In the genomic region with DNA sequence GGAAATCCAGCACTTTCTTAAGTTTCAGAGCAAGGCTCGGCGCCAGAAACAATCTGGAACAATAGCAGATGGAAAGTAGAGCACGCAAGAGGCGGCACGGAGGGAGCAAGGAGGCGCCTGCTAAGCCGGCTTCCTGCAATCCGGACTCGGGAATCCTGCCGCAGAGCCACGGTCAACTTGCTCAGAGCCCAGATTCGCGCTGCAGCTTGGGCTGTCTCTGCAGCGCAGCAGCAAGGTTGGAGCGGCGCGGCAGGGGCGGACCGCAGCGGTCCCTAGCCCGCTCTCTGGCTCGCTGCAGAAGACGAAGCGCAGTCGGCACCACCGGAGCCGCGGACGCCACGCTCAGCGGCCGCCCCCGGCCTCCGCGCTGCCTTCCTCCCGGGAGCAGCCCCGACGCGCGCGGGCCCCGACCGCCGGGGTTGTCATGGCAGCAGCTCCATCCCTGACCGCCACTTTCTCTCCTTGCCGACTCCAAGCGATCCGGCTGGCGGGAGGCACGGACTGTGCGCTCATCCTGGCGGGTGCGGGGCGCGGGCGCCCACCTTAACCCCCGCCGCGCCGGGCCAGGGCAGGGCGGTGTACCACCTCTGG, we compare ENCODE assay signal across 8 mouse cellular contexts.
DNase-seq lines count a peak whose midpoint lies in the region; ATAC-seq and TF ChIP-seq lines count a peak whose summit lies in the region.

No protein-coding gene starts in this region.

- peak overlapping the region; percentile 69 for H3K27ac ChIP-seq in embryonic facial prominence, embryonic 13.5 days
- peak overlapping the region; percentile 71 for H3K27ac ChIP-seq in heart, embryonic 12.5 days (ENCODE audit: poor library complexity, severe bottlenecking)

- H3K9ac ChIP-seq in embryonic facial prominence, embryonic 13.5 days = peak overlapping the region; percentile 70
- peak overlapping the region; percentile 70 for H3K9ac ChIP-seq in heart, embryonic 12.5 days

- H3K4me1 ChIP-seq in E14TG2a.4 (replicated peaks; ENCODE audit: low read depth, low read length) = peaks cover 18% of the 10 kb centered on the region
- H3K4me1 ChIP-seq in embryonic facial prominence, embryonic 13.5 days = peaks cover 11% of the 10 kb centered on the region
- 0 out of 2 replicates have a peak, but pooled peaks cover 3% of the 10 kb centered on the region for H3K4me1 ChIP-seq in heart, embryonic 12.5 days (replicated peaks)

- peak overlapping the region; percentile 83 for H3K4me3 ChIP-seq in E14TG2a.4 (replicated peaks; ENCODE audit: low read length)
- H3K4me3 ChIP-seq in embryonic facial prominence, embryonic 13.5 days = peak overlapping the region; percentile 58
- H3K4me3 ChIP-seq in heart, embryonic 12.5 days = peak overlapping the region; percentile 77

- H3K36me3 ChIP-seq in E14TG2a.4 (ENCODE audit: insufficient read depth, low read length) = no peaks in the 10 kb centered on the region
- no peaks in the 10 kb centered on the region for H3K36me3 ChIP-seq in embryonic facial prominence, embryonic 13.5 days
- H3K36me3 ChIP-seq in heart, embryonic 12.5 days = no peaks in the 10 kb centered on the region

- DNase-seq in adrenal gland, postnatal 14 days = peak; percentile 48
- DNase-seq in layer of hippocampus, adult 8-10 months (ENCODE audit: low spot score in 2 of 2) = peak; percentile 45 to 55
- peak; percentile 24 for DNase-seq in lung, postnatal 10 days
- peak; percentile 45 to 61 for DNase-seq in right cerebral cortex, postnatal 36 days (ENCODE audit: low spot score in 2 of 2)

- peak overlapping the region; percentile 96 for H3K4me2 ChIP-seq in embryonic facial prominence, embryonic 13.5 days
- H3K4me2 ChIP-seq in heart, embryonic 12.5 days = peak overlapping the region; percentile 97

- no peak for TF ChIP-seq CTCF in E14TG2a.4 (conservative IDR thresholded peaks at IDR 0.05; ENCODE audit: low read length)

- H3K27me3 ChIP-seq in E14TG2a.4 (ENCODE audit: insufficient read depth, low read length) = peaks cover 59% of the 10 kb centered on the region
- H3K27me3 ChIP-seq in embryonic facial prominence, embryonic 13.5 days = peaks cover 46% of the 10 kb centered on the region
- peaks cover 34% of the 10 kb centered on the region for H3K27me3 ChIP-seq in heart, embryonic 12.5 days (replicated peaks)

- ATAC-seq in embryonic facial prominence, embryonic 13.5 days (ENCODE audit: insufficient number of reproducible peaks, insufficient read depth, low FRiP score, low TSS enrichment, low read depth) = peak; percentile 73
- ATAC-seq in heart, embryonic 12.5 days (ENCODE audit: insufficient number of reproducible peaks, low FRiP score) = peak; percentile 72
- no peak; the same call in 1 of the 2 replicates for ATAC-seq in granulocyte monocyte progenitor cell, adult 5-6 weeks (replicated peaks; ENCODE audit: poor library complexity, severe bottlenecking)

- WGBS in embryonic facial prominence, embryonic 13.5 days = under 1% methylated on average over 59 of the region's 61 CpGs
- under 1% methylated on average over 61 of the region's 61 CpGs for WGBS in heart, embryonic 12.5 days

- H3K9me3 ChIP-seq in E14TG2a.4 (ENCODE audit: low read length) = no peaks in the 10 kb centered on the region
- H3K9me3 ChIP-seq in embryonic facial prominence, embryonic 13.5 days = no peaks in the 10 kb centered on the region
- H3K9me3 ChIP-seq in heart, embryonic 12.5 days (replicated peaks) = no peaks in the 10 kb centered on the region
